Mouse (Mus musculus) CH12.LX (cell line): ENCODE data around the gene Cdk14. TPM values are rescaled to one million over a fixed set of nuclear protein-coding genes. Genes with fewer than 3 reads are reported as not detected.

Experiments used
- DNase-seq: peaks from one replicate; pipeline ENCODE4 v3.0.0-alpha.2; 2013; ENCODE audit errors: extremely low read depth
- H3K27ac ChIP-seq: 2 replicates; pipeline ENCODE4 v1.5.1; 2012; ENCODE audit warnings: low read depth, mild to moderate bottlenecking, control low read depth, moderate library complexity; ENCODE audit not compliant: insufficient read depth
- H3K27me3 ChIP-seq: replicated peaks from 2 replicates; pipeline ENCODE3; 2012; ENCODE audit warnings: inconsistent platforms
- H3K36me3 ChIP-seq, 2 experiments: replicated peaks in 1 of 2; 2 replicates each; pipeline versions ENCODE3 to v1.6.1; 2012; ENCODE audit warnings: inconsistent platforms in 1 of 2, low read length in 1 of 2, mild to moderate bottlenecking in 1 of 2, mixed read lengths in 1 of 2, moderate library complexity in 1 of 2; ENCODE audit not compliant: control insufficient read depth in 1 of 2, insufficient read depth in 1 of 2
- H3K4me1 ChIP-seq, 2 experiments: 2 replicates each; pipeline ENCODE4 v1.6.1; 2012; ENCODE audit warnings: inconsistent platforms in 1 of 2, moderate library complexity in 1 of 2; ENCODE audit not compliant: insufficient read depth in 2 of 2, control insufficient read depth in 1 of 2
- H3K4me2 ChIP-seq: 2 replicates; pipeline ENCODE4 v1.6.1; 2012; ENCODE audit warnings: low read depth, mild to moderate bottlenecking, control low read depth; ENCODE audit not compliant: poor library complexity, insufficient read depth, severe bottlenecking
- H3K4me3 ChIP-seq, 3 experiments: fragments of 150-350 bp in 1 of 3; sonication (generic) in 1 of 3; replicated peaks in 1 of 3; 2 replicates each; pipeline versions ENCODE3 to v1.5.1; 2011 to 2012; ENCODE audit warnings: low read depth in 2 of 3, low read length in 2 of 3, mild to moderate bottlenecking in 2 of 3, moderate library complexity in 2 of 3, control low read depth in 1 of 3, improper control_type of control experiment in 1 of 3, inconsistent platforms in 1 of 3, mixed read lengths in 1 of 3; ENCODE audit not compliant: poor library complexity in 1 of 3
- H3K79me2 ChIP-seq: replicated peaks from 2 replicates; pipeline ENCODE4 v1.6.1; 2012; ENCODE audit warnings: mild to moderate bottlenecking, moderate library complexity; ENCODE audit not compliant: control insufficient read depth, poor library complexity, insufficient read depth, severe bottlenecking; ENCODE audit errors: extremely low read depth
- H3K9ac ChIP-seq: 2 replicates; pipeline ENCODE4 v1.6.1; 2012; ENCODE audit warnings: low read depth, mild to moderate bottlenecking, control low read depth, moderate library complexity; ENCODE audit not compliant: insufficient read depth
- H3K9me3 ChIP-seq: replicated peaks from 2 replicates; pipeline ENCODE3; 2012; ENCODE audit warnings: low read length, inconsistent platforms, mixed read lengths
- BHLHE40 ChIP-seq: IDR thresholded peaks from 2 replicates; pipeline ENCODE4 v1.6.1; 2011; ENCODE audit warnings: mild to moderate bottlenecking, low read depth, low read length, improper control_type of control experiment
- CHD1 ChIP-seq: IDR thresholded peaks from 2 replicates; pipeline ENCODE4 v1.6.1; 2012; ENCODE audit warnings: low read depth, low read length, improper control_type of control experiment, inconsistent platforms
- CHD2 ChIP-seq: IDR thresholded peaks from 2 replicates; pipeline ENCODE4 v1.6.1; 2011; ENCODE audit warnings: low read length, improper control_type of control experiment
- E2F4 ChIP-seq: IDR thresholded peaks from 2 replicates; pipeline ENCODE4 v1.6.1; 2011; ENCODE audit warnings: low read depth, low read length, improper control_type of control experiment; ENCODE audit not compliant: insufficient replicate concordance
- ELF1 ChIP-seq: IDR thresholded peaks from 2 replicates; pipeline ENCODE4 v1.6.1; 2014; ENCODE audit warnings: low read depth, mild to moderate bottlenecking, inconsistent platforms, low read length, improper control_type of control experiment
- ETS1 ChIP-seq: conservative IDR thresholded peaks from 2 replicates; pipeline ENCODE4 v1.6.1; 2012; ENCODE audit warnings: low read depth, mild to moderate bottlenecking, inconsistent platforms, low read length, improper control_type of control experiment, moderate library complexity
- HCFC1 ChIP-seq: IDR thresholded peaks from 2 replicates; pipeline ENCODE4 v1.6.1; 2012; ENCODE audit warnings: low read depth, mild to moderate bottlenecking, inconsistent platforms, low read length, improper control_type of control experiment
- KAT2A ChIP-seq: IDR thresholded peaks from 2 replicates; pipeline ENCODE4 v1.6.1; 2012; ENCODE audit warnings: low read length, improper control_type of control experiment, inconsistent platforms; ENCODE audit not compliant: insufficient replicate concordance
- MAX ChIP-seq: IDR thresholded peaks from 2 replicates; pipeline ENCODE4 v1.6.1; 2011; ENCODE audit warnings: low read length, improper control_type of control experiment
- MAZ ChIP-seq: IDR thresholded peaks from 2 replicates; pipeline ENCODE4 v1.6.1; 2012; ENCODE audit warnings: low read depth, mild to moderate bottlenecking, inconsistent platforms, low read length, improper control_type of control experiment, moderate library complexity
- MEF2A ChIP-seq: IDR thresholded peaks from 2 replicates; pipeline ENCODE4 v1.6.1; 2014; ENCODE audit warnings: low read depth, mild to moderate bottlenecking, inconsistent platforms, low read length, improper control_type of control experiment, borderline replicate concordance
- MYC ChIP-seq: IDR thresholded peaks from 2 replicates; pipeline ENCODE4 v1.6.1; 2011; ENCODE audit warnings: low read depth, mild to moderate bottlenecking, improper control_type of control experiment, low read length
- NELFE ChIP-seq: IDR thresholded peaks from 2 replicates; pipeline ENCODE4 v1.6.1; 2011; ENCODE audit warnings: low read depth, low read length, improper control_type of control experiment
- NRF1 ChIP-seq: IDR thresholded peaks from 2 replicates; pipeline ENCODE4 v1.6.1; 2014; ENCODE audit warnings: low read depth, mild to moderate bottlenecking, inconsistent platforms, low read length, improper control_type of control experiment, moderate library complexity
- POLR2A ChIP-seq: IDR thresholded peaks from 2 replicates; pipeline ENCODE4 v1.6.1; 2011; ENCODE audit warnings: low read depth, mild to moderate bottlenecking, improper control_type of control experiment, low read length
- POLR2AphosphoS2 ChIP-seq: IDR thresholded peaks from 2 replicates; pipeline ENCODE4 v1.6.1; 2011; ENCODE audit warnings: low read depth, low read length, improper control_type of control experiment
- RCOR1 ChIP-seq: conservative IDR thresholded peaks from 2 replicates; pipeline ENCODE4 v1.6.1; 2012; ENCODE audit warnings: low read depth, mild to moderate bottlenecking, inconsistent platforms, low read length, improper control_type of control experiment
- SMC3 ChIP-seq: IDR thresholded peaks from 2 replicates; pipeline ENCODE4 v1.6.1; 2011; ENCODE audit warnings: low read depth, low read length, improper control_type of control experiment
- TBP ChIP-seq: conservative IDR thresholded peaks from 2 replicates; pipeline ENCODE4 v1.6.1; 2011; ENCODE audit warnings: low read depth, low read length, improper control_type of control experiment
- TCF12 ChIP-seq: IDR thresholded peaks from 2 replicates; pipeline ENCODE4 v1.6.1; 2014; ENCODE audit warnings: low read depth, mild to moderate bottlenecking, inconsistent platforms, low read length, improper control_type of control experiment
- UBTF ChIP-seq: IDR thresholded peaks from 2 replicates; pipeline ENCODE4 v1.6.1; 2012; ENCODE audit warnings: low read depth, mild to moderate bottlenecking, inconsistent platforms, low read length, improper control_type of control experiment, moderate library complexity
- USF1 ChIP-seq: IDR thresholded peaks from 2 replicates; pipeline ENCODE4 v1.6.1; 2014; ENCODE audit warnings: low read depth, mild to moderate bottlenecking, inconsistent platforms, low read length, improper control_type of control experiment
- USF2 ChIP-seq: conservative IDR thresholded peaks from 2 replicates; pipeline ENCODE4 v1.6.1; 2011; ENCODE audit warnings: low read depth, low read length, improper control_type of control experiment
- ZC3H11A ChIP-seq: IDR thresholded peaks from 2 replicates; pipeline ENCODE4 v1.6.1; 2012; ENCODE audit warnings: low read depth, mild to moderate bottlenecking, inconsistent platforms, low read length, improper control_type of control experiment
- ZKSCAN1 ChIP-seq: IDR thresholded peaks from 2 replicates; pipeline ENCODE4 v1.6.1; 2012; ENCODE audit warnings: low read depth, inconsistent platforms, low read length, improper control_type of control experiment, borderline replicate concordance
- ZMIZ1 ChIP-seq: IDR thresholded peaks from 2 replicates; pipeline ENCODE4 v1.6.1; 2012; ENCODE audit warnings: low read depth, mild to moderate bottlenecking, inconsistent platforms, low read length, improper control_type of control experiment
- ZNF384 ChIP-seq: IDR thresholded peaks from 2 replicates; pipeline ENCODE4 v1.6.1; 2012; ENCODE audit warnings: low read depth, low read length, improper control_type of control experiment, inconsistent platforms
- dilution Hi-C: fragments of 300-500 bp; cut with MboI; formaldehyde crosslinking; loops from 2 replicates; pipeline ENCODE4 v1.14.3; 2020; ENCODE audit warnings: low sequenced_read_pairs; ENCODE audit not compliant: extremely low pct_unique_long_range_greater_than_20kb, extremely low pct_ligation_motif_present
- in situ Hi-C: fragments of 300-500 bp; cut with MboI; formaldehyde crosslinking; loops from 3 replicates; pipeline ENCODE4 v1.14.3; 2019; ENCODE audit warnings: low sequenced_read_pairs, low pct_ligation_motif_present, low pct_unique_long_range_greater_than_20kb, mixed read lengths
- polyA plus RNA-seq: library from polyadenylated mRNA; unstranded; fragments of >175 nt; gene quantifications from 2 replicates; pipeline ENCODE4 v1.2.1, GENCODE M21; 2012; ENCODE audit warnings: low read depth; ENCODE audit not compliant: insufficient read length
- total RNA-seq, 2 experiments: library from RNA; depleted of rRNA; stranded (reverse); fragments of 300-350 nt in 1 of 2; fragments of >200 nt in 1 of 2; gene quantifications; 2 replicates each; pipeline ENCODE4 v1.2.3; 2012 to 2014

The Cdk14 gene
- total and polyA plus RNA-seq, 3 experiments = 3.7 to 12.0 (median 8.9) TPM

GRCm38 (mm10) chr5:4767896-4768295 is 652.2 kb downstream of the Cdk14 start (continued):
- TF ChIP-seq ZNF384 = no peak
- TF ChIP-seq NELFE = no peak
- no peak for TF ChIP-seq ELF1

DNA sequence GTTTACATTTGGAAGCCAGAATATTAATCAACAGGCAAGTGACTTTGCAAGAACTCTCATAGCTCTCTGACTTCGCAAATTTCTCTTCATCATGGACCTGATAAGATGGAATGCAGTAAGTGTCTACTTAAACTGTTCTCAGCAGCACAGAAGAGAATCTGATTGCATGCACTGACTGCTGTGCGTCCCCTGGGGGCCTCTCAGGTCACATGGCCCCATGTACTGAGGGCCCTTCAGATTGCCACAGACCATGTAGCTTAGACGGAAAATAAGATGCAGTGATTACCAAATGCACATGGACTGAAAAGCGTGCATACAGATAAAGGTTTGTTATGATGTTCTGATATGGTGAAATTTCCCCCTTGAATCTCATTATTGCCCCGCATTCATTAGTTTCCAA is 653.4 kb downstream of the Cdk14 start:
- Histone ChIP-seq H3K36me3 (no peaks in the 10 kb centered on the region), H3K9ac (no peak overlapping the region)
- in situ Hi-C loops = no loop called here
- TF ChIP-seq POLR2AphosphoS2 = no peak
- no peak for TF ChIP-seq ETS1
- peak; percentile 50 for TF ChIP-seq MAX
- no peak for TF ChIP-seq MEF2A
- no peak for TF ChIP-seq NRF1
- TF ChIP-seq MYC = 0 out of 2 replicates have a peak, but pooled peaks have one; percentile 20
- TF ChIP-seq ZC3H11A = no peak
- TF ChIP-seq CHD2 = no peak
- TF ChIP-seq MAZ = no peak
- TF ChIP-seq RCOR1 = no peak
- peak; percentile 83 for TF ChIP-seq USF1
- TF ChIP-seq BHLHE40 = peak; percentile 47; the same call in 1 of the 2 replicates
- TF ChIP-seq TCF12 = no peak; the same call in 1 of the 2 replicates
- no peak for TF ChIP-seq KAT2A
- peak; percentile 71 for TF ChIP-seq USF2
- TF ChIP-seq POLR2A = no peak
- TF ChIP-seq, all 38 proteins: peak for 5
- Histone ChIP-seq H3K79me2 (no peaks in the 10 kb centered on the region), H3K4me2 (no peak overlapping the region), H3K4me3 (no peak overlapping the region), H3K27ac (peak overlapping the region; percentile 90; the same call in 1 of the 2 replicates), H3K9me3 (no peaks in the 10 kb centered on the region), H3K4me1 (peaks cover 27 to 55% of the 10 kb centered on the region in 2 experiments), H3K27me3 (no peaks in the 10 kb centered on the region)
- DNase-seq = peak; percentile 52
- dilution Hi-C loops = no loop called here

DNA sequence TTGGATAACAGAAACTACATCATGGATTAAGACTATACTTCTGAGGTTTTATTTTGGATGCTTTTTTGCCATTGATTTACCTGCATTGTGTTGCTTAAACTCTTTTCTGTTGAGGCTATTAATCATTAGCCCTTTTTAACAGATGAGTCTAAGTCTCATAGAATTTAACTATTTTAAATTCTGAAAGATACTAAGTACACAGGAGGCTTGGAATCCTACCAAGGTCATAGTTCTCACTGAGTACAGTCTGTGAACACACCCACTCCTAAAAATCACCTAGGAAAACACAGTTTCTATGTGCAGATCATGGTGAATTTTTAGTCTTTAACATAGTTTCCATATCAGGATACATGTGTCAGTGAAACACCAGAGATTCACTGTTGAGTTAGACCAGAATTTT is 658.2 kb downstream of the Cdk14 start:
- no peak overlapping the region for H3K27ac ChIP-seq
- no peak for TF ChIP-seq ZMIZ1
- TF ChIP-seq ZC3H11A = no peak
- no peak for TF ChIP-seq UBTF
- TF ChIP-seq SMC3 = no peak
- TF ChIP-seq ZKSCAN1 = no peak
- no peak for TF ChIP-seq RCOR1
- TF ChIP-seq POLR2AphosphoS2 = no peak
- TF ChIP-seq MAZ = no peak
- no peak for TF ChIP-seq BHLHE40
- TF ChIP-seq CHD2 = no peak
- TF ChIP-seq HCFC1 = no peak
- TF ChIP-seq TBP = no peak
- no peak for TF ChIP-seq E2F4
- TF ChIP-seq MAX = no peak
- no peak for TF ChIP-seq USF2
- TF ChIP-seq CHD1 = no peak
- no peaks in the 10 kb centered on the region for H3K27me3 ChIP-seq
- peaks cover 12% of the 10 kb centered on the region for H3K9me3 ChIP-seq
- no peak overlapping the region for H3K4me2 ChIP-seq
- no peak overlapping the region for H3K9ac ChIP-seq
- H3K4me3 ChIP-seq = no peak overlapping the region
- peaks cover 12 to 15% of the 10 kb centered on the region in 2 experiments for H3K4me1 ChIP-seq
- no peaks in the 10 kb centered on the region for H3K79me2 ChIP-seq
- in situ Hi-C loops = no loop called here
- H3K36me3 ChIP-seq = no peaks in the 10 kb centered on the region
- DNase-seq = no peak
- dilution Hi-C loops = no loop called here
